Mouse (Mus musculus): Measurements from ENCODE around the gene Tmem258.

DNA sequence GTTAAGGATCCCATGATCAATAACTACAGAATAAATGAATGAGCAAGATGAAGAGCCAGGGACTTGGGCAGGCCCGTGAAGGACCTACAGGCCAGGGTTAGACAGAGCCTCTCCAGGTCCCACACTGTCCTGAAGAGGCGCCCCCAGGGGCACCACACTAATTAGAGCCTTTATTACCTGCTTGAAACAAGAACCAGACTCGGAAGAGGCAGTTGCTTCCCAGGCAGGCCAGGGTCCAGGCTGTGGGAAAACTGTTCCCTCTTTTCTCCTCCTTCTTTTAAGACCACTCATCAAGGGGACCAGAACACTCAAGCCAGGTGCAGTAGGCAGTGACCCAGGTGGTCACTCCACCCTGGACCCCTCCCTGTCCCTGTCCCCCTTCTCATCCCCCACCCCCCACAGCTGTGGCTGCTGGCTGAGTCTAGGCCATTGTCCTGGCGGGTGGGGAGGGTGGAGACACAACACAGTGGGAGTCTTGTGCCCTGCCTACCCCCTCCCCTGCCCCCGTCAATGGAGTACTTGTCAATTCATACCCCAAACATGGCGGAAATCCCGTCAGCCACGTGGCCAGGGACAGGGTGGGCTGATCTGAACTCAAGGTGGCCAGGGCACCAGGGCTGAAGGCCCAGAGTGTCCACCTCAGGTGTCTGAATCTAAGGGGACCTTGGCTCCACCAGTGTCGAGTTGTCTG, 28.7 kb downstream of the Tmem258 start:
- TF ChIP-seq CTCF (IDR thresholded peaks at IDR 0.05 in 2 of 3, conservative IDR thresholded peaks at IDR 0.05 in 1 of 3; ENCODE audit: control insufficient read depth in 1 of 3, insufficient read depth in 1 of 3, low read depth in 2 of 3, low read length in 3 of 3, poor library complexity in 1 of 3, severe bottlenecking in 1 of 3) (no peak), MAX (IDR thresholded peaks at IDR 0.05; ENCODE audit: low read length) (no peak), CHD1 (IDR thresholded peaks at IDR 0.05; ENCODE audit: low read depth, low read length) (no peak), RAD21 (IDR thresholded peaks at IDR 0.05; ENCODE audit: low read depth, low read length) (no peak), POLR2A (IDR thresholded peaks at IDR 0.05; ENCODE audit: control insufficient read depth in 1 of 2, insufficient read depth in 1 of 2, low read depth in 1 of 2, low read length in 2 of 2, poor library complexity in 1 of 2) (no peak), USF2 (IDR thresholded peaks at IDR 0.05; ENCODE audit: borderline replicate concordance in 1 of 2, insufficient read depth in 1 of 2, low read depth in 1 of 2, low read length in 2 of 2) (no peak), USF1 (IDR thresholded peaks at IDR 0.05; ENCODE audit: low read depth, low read length) (no peak), E2F4 (IDR thresholded peaks at IDR 0.05; ENCODE audit: borderline replicate concordance, low read depth, low read length) (no peak), POLR2AphosphoS2 (IDR thresholded peaks at IDR 0.05; ENCODE audit: low read length) (no peak), BHLHE40 (IDR thresholded peaks at IDR 0.05; ENCODE audit: borderline replicate concordance, low read depth, low read length) (no peak)
